Mouse (Mus musculus) spleen, adult 2 months (tissue): ENCODE results near the gene Npas3.

Source experiments
- CTCF ChIP-seq: fragments of 200-500 bp; IDR thresholded peaks from 2 replicates; pipeline ENCODE4 v1.5.1; 2011; ENCODE audit warnings: mild to moderate bottlenecking, inconsistent platforms; ENCODE audit not compliant: insufficient read depth, insufficient read length, insufficient replicate concordance; ENCODE audit errors: extremely low read depth
- POLR2A ChIP-seq: fragments of 200-500 bp; IDR thresholded peaks from 2 replicates; pipeline ENCODE4 v1.6.1; 2011; ENCODE audit warnings: low read depth, low read length, inconsistent platforms

DNA sequence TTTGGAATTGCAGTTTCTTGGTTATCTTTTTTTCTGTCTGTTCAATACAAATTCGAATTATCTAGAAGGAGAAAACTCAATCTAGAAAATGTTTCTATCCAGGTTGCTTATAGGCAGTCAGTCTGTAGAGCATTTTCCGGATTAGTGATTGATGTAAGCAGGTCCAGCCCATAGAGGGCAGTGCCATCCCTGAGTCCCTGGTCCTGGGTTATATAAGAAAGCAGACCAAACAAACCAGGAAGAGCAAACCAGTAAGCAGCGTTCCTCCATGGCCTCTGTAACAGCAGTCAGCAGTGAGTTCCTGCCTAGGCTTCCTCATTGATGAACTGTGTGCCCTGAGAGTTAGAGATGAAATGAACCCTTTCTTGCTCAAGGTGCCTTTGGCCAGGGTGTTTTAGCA is 433.6 kb downstream of the Npas3 start:
- TF ChIP-seq POLR2A = no peak
- no peak for TF ChIP-seq CTCF
